In genomic region chr2:155923143-155923542, GRCm38 (mm10) we compare ENCODE assay signal across 29 mouse cellular contexts. TPM values are rescaled to one million over a fixed set of nuclear protein-coding genes. Genes with fewer than 3 reads are reported as not detected.
DNase-seq lines count a peak whose midpoint lies in the region; ATAC-seq and TF ChIP-seq lines count a peak whose summit lies in the region.
"Had no signal": no experiment of that assay in that cellular context is flagged by ENCODE, and none has a peak within 500 bp of the region (broad histone marks: within the 10 kb centered on the region; RNA-seq: fewer than 3 reads in every experiment).

No protein-coding gene starts in this region.

- no peak overlapping the region for H3K9ac ChIP-seq in MEL (ENCODE audit: control insufficient read depth, low read depth, low read length, poor library complexity, severe bottlenecking)
- no peak overlapping the region for H3K9ac ChIP-seq in liver, embryonic 12.5 days

- WGBS in liver, embryonic 12.5 days (ENCODE audit: insufficient replicate concordance): 51% methylated on average over 7 of the region's 7 CpGs

- no peak overlapping the region for H3K4me2 ChIP-seq in liver, embryonic 12.5 days

- H3K36me3 ChIP-seq in MEL (ENCODE audit: control insufficient read depth in 1 of 2, insufficient read depth in 2 of 2, low read length in 2 of 2): peaks cover 2 to 32% of the 10 kb centered on the region in 2 experiments
- peaks cover 59% of the 10 kb centered on the region for H3K36me3 ChIP-seq in liver, embryonic 12.5 days

- DNase-seq in 416B (ENCODE audit: low read depth): peak; percentile 31
- peak; percentile 58 for DNase-seq in MEL (ENCODE audit: low read depth, low spot score)
- no peak for DNase-seq in adrenal gland, postnatal 4 days (ENCODE audit: low spot score in 2 of 2)
- DNase-seq in left cerebral cortex, adult 9 months (ENCODE audit: low spot score in 2 of 2): no peak
- no peak for DNase-seq in left cerebral cortex, postnatal 36 days (ENCODE audit: low spot score in 2 of 2)
- DNase-seq: adrenal gland, adult 2 months; adrenal gland, adult 8-10 months; adrenal gland, postnatal 10 days; adrenal gland, postnatal 14 days; adrenal gland, postnatal 25 days; adrenal gland, postnatal 36 days; B cell, adult 2 months; cerebellum, adult 11 months; cerebellum, adult 11-12 months; cerebellum, adult 18-20 months; cerebellum, adult 2 months; cerebellum, adult 8-10 months had no signal

- ATAC-seq in granulocyte monocyte progenitor cell, adult 5-6 weeks (replicated peaks; ENCODE audit: poor library complexity, severe bottlenecking): peak; percentile 46; the same call in 1 of the 2 replicates
- peak; percentile 33; the same call in 1 of the 2 replicates for ATAC-seq in megakaryocyte, adult 5-6 weeks (ENCODE audit: poor library complexity, severe bottlenecking)
- ATAC-seq in liver, embryonic 12.5 days: no peak
- ATAC-seq: activated CD4-positive, CD25-positive, alpha-beta regulatory T cell, adult 4 months; CD4-positive, CD25-positive, alpha-beta regulatory T cell, adult 4 months; Patski had no signal

- TF ChIP-seq RAD21 in MEL (IDR thresholded peaks at IDR 0.05; ENCODE audit: low read depth, low read length): no peak

- H3K27ac ChIP-seq in MEL (ENCODE audit: control insufficient read depth, low read depth, low read length): 0 out of 2 replicates have a peak overlapping the region, but pooled peaks have one; percentile 5
- H3K27ac ChIP-seq in liver, embryonic 12.5 days: no peak overlapping the region

- no peak for TF ChIP-seq POLR2A in MEL (IDR thresholded peaks at IDR 0.05; ENCODE audit: control insufficient read depth in 1 of 2, insufficient read depth in 1 of 2, low read depth in 1 of 2, low read length in 2 of 2, poor library complexity in 1 of 2)

- H3K79me2 ChIP-seq in MEL (ENCODE audit: control insufficient read depth, insufficient read depth, low read length, poor library complexity): peaks cover 32% of the 10 kb centered on the region

- TF ChIP-seq EP300 in MEL (IDR thresholded peaks at IDR 0.05; ENCODE audit: low read depth in 1 of 2, low read length in 2 of 2): peak; percentile 25 to 58; a peak in 2 of 4 replicates

- no peaks in the 10 kb centered on the region for H3K27me3 ChIP-seq in MEL (ENCODE audit: control insufficient read depth in 1 of 2, insufficient read depth in 2 of 2, low read length in 2 of 2)
- no peaks in the 10 kb centered on the region for H3K27me3 ChIP-seq in liver, embryonic 12.5 days (replicated peaks)
- H3K27me3 ChIP-seq: CH12.LX, Patski had no signal

- intact Hi-C loops in left cerebral cortex, postnatal 36 days (cut with DNase I): no loop called here

- no peaks in the 10 kb centered on the region for H3K9me3 ChIP-seq in MEL (replicated peaks; ENCODE audit: insufficient read depth, low read length)
- H3K9me3 ChIP-seq in liver, embryonic 12.5 days (replicated peaks): no peaks in the 10 kb centered on the region
- H3K9me3 ChIP-seq: G1E had no signal

- H3K4me1 ChIP-seq in MEL (ENCODE audit: control insufficient read depth in 1 of 2, insufficient read depth in 2 of 2, low read length in 2 of 2): peaks cover 7 to 26% of the 10 kb centered on the region in 2 experiments
- H3K4me1 ChIP-seq in liver, embryonic 12.5 days: peaks cover 8% of the 10 kb centered on the region

- H3K4me3 ChIP-seq in MEL (ENCODE audit: control insufficient read depth in 1 of 2, insufficient read depth in 1 of 2, low read depth in 2 of 2, low read length in 2 of 2): no peak overlapping the region
- H3K4me3 ChIP-seq in liver, embryonic 12.5 days: no peak overlapping the region

- TF ChIP-seq CTCF in MEL (IDR thresholded peaks at IDR 0.05 in 2 of 3, conservative IDR thresholded peaks at IDR 0.05 in 1 of 3; ENCODE audit: control insufficient read depth in 1 of 3, insufficient read depth in 1 of 3, low read depth in 2 of 3, low read length in 3 of 3, poor library complexity in 1 of 3, severe bottlenecking in 1 of 3): no peak

TF ChIP-seq in MEL, 35 proteins besides CTCF, POLR2A, EP300 and RAD21:
- TF ChIP-seq CHD2 (IDR thresholded peaks at IDR 0.05; ENCODE audit: low read length): no peak
- TF ChIP-seq ELF1 (IDR thresholded peaks at IDR 0.05; ENCODE audit: low read depth, low read length): no peak
- no peak for TF ChIP-seq UBTF (IDR thresholded peaks at IDR 0.05; ENCODE audit: borderline replicate concordance, insufficient read depth, low read depth, low read length)
- peak; percentile 71 for TF ChIP-seq MYC (IDR thresholded peaks at IDR 0.05; ENCODE audit: low read depth, low read length)
- TF ChIP-seq MXI1 (IDR thresholded peaks at IDR 0.05; ENCODE audit: low read depth, low read length): peak; percentile 78
- TF ChIP-seq RCOR1 (IDR thresholded peaks at IDR 0.05; ENCODE audit: low read depth, low read length): peak; percentile 33; the same call in 1 of the 2 replicates
- 0 out of 2 replicates have a peak, but pooled peaks have one; percentile 23 for TF ChIP-seq SIN3A (IDR thresholded peaks at IDR 0.05; ENCODE audit: low read length)
- TF ChIP-seq USF1 (IDR thresholded peaks at IDR 0.05; ENCODE audit: low read depth, low read length): peak; percentile 49; the same call in 1 of the 2 replicates
- peak; percentile 77 for TF ChIP-seq GATA1 (IDR thresholded peaks at IDR 0.05; ENCODE audit: low read depth, low read length)
- peak; percentile 91 for TF ChIP-seq BHLHE40 (IDR thresholded peaks at IDR 0.05; ENCODE audit: borderline replicate concordance, low read depth, low read length)
- TF ChIP-seq ETS1 (IDR thresholded peaks at IDR 0.05; ENCODE audit: low read depth, low read length): 0 out of 2 replicates have a peak, but pooled peaks have one; percentile 19

RNA-seq across cellular contexts. Expression of gene Uqcc1, which starts 7.0 kb away (rescaled TPM):
- total RNA-seq in MEL (2012; rRNA removed): 83.1 and 87.1 TPM in 2 replicates
- 10 to 100 TPM in 1 of 2 experiments, not detected in 1; 61.0 TPM for polyA plus RNA-seq in MEL (2012; ENCODE audit: insufficient read depth in 1 of 2, insufficient read length in 2 of 2, low read depth in 1 of 2, low replicate concordance in 2 of 2, missing spikeins in 1 of 2)
- total RNA-seq in granulocyte monocyte progenitor cell, adult 5-6 weeks (2014; fragmentation: Nextera tagmentation): 37.9 and 39.5 TPM in 2 replicates
- 66.6 and 71.5 TPM in 2 replicates for total RNA-seq in granulocyte monocyte progenitor cell, adult 5-6 weeks (2017)
- 17.4 and 28.7 TPM in 2 replicates for total RNA-seq in megakaryocyte, adult 5-6 weeks (2015)
- 38.4 and 49.2 TPM in 2 replicates for total RNA-seq in megakaryocyte, adult 5-6 weeks (2017)
- 51.0 and 56.6 TPM in 2 replicates for polyA plus RNA-seq in liver, embryonic 12.5 days (2016; fragmentation: Nextera tagmentation; extraction: Ambion mirVana)
- total RNA-seq in adrenal gland, postnatal 4 days (2021): 100 to 1,000 TPM in 1 of 2 experiments, 10 to 100 TPM in 1; 92.3 to 106 TPM
- 10 to 100 TPM; 66.0 to 70.6 TPM for total RNA-seq in left cerebral cortex, postnatal 36 days (2021)

RNA-seq across cellular contexts. Expression of gene Gm15557, which starts 17.4 kb away (rescaled TPM):
- not detected in 2 replicates for total RNA-seq in MEL (2012; rRNA removed)
- not detected for polyA plus RNA-seq in MEL (2012; ENCODE audit: insufficient read depth in 1 of 2, insufficient read length in 2 of 2, low read depth in 1 of 2, low replicate concordance in 2 of 2, missing spikeins in 1 of 2)
- total RNA-seq in granulocyte monocyte progenitor cell, adult 5-6 weeks (2014; fragmentation: Nextera tagmentation): not detected in 2 replicates
- total RNA-seq in granulocyte monocyte progenitor cell, adult 5-6 weeks (2017): not detected in 2 replicates
- not detected in 2 replicates for total RNA-seq in megakaryocyte, adult 5-6 weeks (2015)
- total RNA-seq in megakaryocyte, adult 5-6 weeks (2017): not detected in 2 replicates
- polyA plus RNA-seq in liver, embryonic 12.5 days (2016; fragmentation: Nextera tagmentation; extraction: Ambion mirVana): not detected in 2 replicates
- not detected for total RNA-seq in adrenal gland, postnatal 4 days (2021)
- not detected for total RNA-seq in left cerebral cortex, postnatal 36 days (2021)
- total RNA-seq: adrenal gland, adult 18-20 months; adrenal gland, adult 2 months; adrenal gland, adult 8-10 months; adrenal gland, postnatal 10 days; adrenal gland, postnatal 14 days; adrenal gland, postnatal 25 days; adrenal gland, postnatal 36 days; CH12.LX; ES-E14 had no signal
- polyA plus RNA-seq: activated CD4-positive, CD25-positive, alpha-beta regulatory T cell, adult 4 months; adrenal gland, adult 2 months; brain, embryonic 14.5 days; C2C12; CD4-positive, CD25-positive, alpha-beta regulatory T cell, adult 4 months; cerebellum, adult 2 months; Patski had no signal

RNA-seq across cellular contexts. Expression of gene Gdf5, which starts 22.0 kb away (rescaled TPM):
- total RNA-seq in MEL (2012; rRNA removed): not detected in 2 replicates
- polyA plus RNA-seq in MEL (2012; ENCODE audit: insufficient read depth in 1 of 2, insufficient read length in 2 of 2, low read depth in 1 of 2, low replicate concordance in 2 of 2, missing spikeins in 1 of 2): under 1 TPM in 1 of 2 experiments, not detected in 1; 0.06 TPM
- total RNA-seq in granulocyte monocyte progenitor cell, adult 5-6 weeks (2014; fragmentation: Nextera tagmentation): not detected in 2 replicates
- total RNA-seq in granulocyte monocyte progenitor cell, adult 5-6 weeks (2017): not detected in 2 replicates
- not detected in 2 replicates for total RNA-seq in megakaryocyte, adult 5-6 weeks (2015)
- not detected in 2 replicates for total RNA-seq in megakaryocyte, adult 5-6 weeks (2017)
- 0.07 and 0.23 TPM in 2 replicates for polyA plus RNA-seq in liver, embryonic 12.5 days (2016; fragmentation: Nextera tagmentation; extraction: Ambion mirVana)
- 1 to 10 TPM in 1 of 2 experiments, under 1 TPM in 1; 0.64 to 1.1 TPM for total RNA-seq in adrenal gland, postnatal 4 days (2021)
- under 1 TPM in 1 of 2 experiments, not detected in 1; 0.27 TPM for total RNA-seq in left cerebral cortex, postnatal 36 days (2021)
- total RNA-seq: CH12.LX had no signal
- polyA plus RNA-seq: activated CD4-positive, CD25-positive, alpha-beta regulatory T cell, adult 4 months; C2C12; CD4-positive, CD25-positive, alpha-beta regulatory T cell, adult 4 months; G1E had no signal

RNA-seq across cellular contexts. Expression of gene Cep250, which starts 33.1 kb away (rescaled TPM):
- total RNA-seq in MEL (2012; rRNA removed): 9.8 and 12.8 TPM in 2 replicates
- polyA plus RNA-seq in MEL (2012; ENCODE audit: insufficient read depth in 1 of 2, insufficient read length in 2 of 2, low read depth in 1 of 2, low replicate concordance in 2 of 2, missing spikeins in 1 of 2): 10 to 100 TPM in 1 of 2 experiments, not detected in 1; 16.4 TPM
- 33.3 and 44.4 TPM in 2 replicates for total RNA-seq in granulocyte monocyte progenitor cell, adult 5-6 weeks (2014; fragmentation: Nextera tagmentation)
- total RNA-seq in granulocyte monocyte progenitor cell, adult 5-6 weeks (2017): 39.0 and 41.6 TPM in 2 replicates
- total RNA-seq in megakaryocyte, adult 5-6 weeks (2015): 8.9 and 14.5 TPM in 2 replicates
- 37.9 and 38.1 TPM in 2 replicates for total RNA-seq in megakaryocyte, adult 5-6 weeks (2017)
- 20.7 and 21.4 TPM in 2 replicates for polyA plus RNA-seq in liver, embryonic 12.5 days (2016; fragmentation: Nextera tagmentation; extraction: Ambion mirVana)
- total RNA-seq in adrenal gland, postnatal 4 days (2021): 10 to 100 TPM; 26.8 to 29.9 TPM
- 10 to 100 TPM; 18.3 to 20.4 TPM for total RNA-seq in left cerebral cortex, postnatal 36 days (2021)

Comparison
In these comparisons a context has a peak if more than half of its experiments do, and no peak if none do; other contexts are left out.
1. DNase-seq: peak in 416B (single experiment) and MEL (single experiment); none in adrenal gland, postnatal 4 days (0 of 2), left cerebral cortex, adult 9 months (0 of 2) and left cerebral cortex, postnatal 36 days (0 of 2).